Mouse (Mus musculus): ENCODE data around the gene Tlr6.

GRCm38 (mm10) chr5:64908585-64909284 is 51.2 kb downstream of the Tlr6 start:
- TF ChIP-seq CTCF (IDR thresholded peaks at IDR 0.05; ENCODE audit: low read depth) (no peak), EP300 (IDR thresholded peaks at IDR 0.05; ENCODE audit: low read depth) (no peak)
